Mouse (Mus musculus) small intestine, adult 2 months (tissue): Measurements from ENCODE around the gene Oas1f. TPM values are rescaled to one million over a fixed set of nuclear protein-coding genes. Genes with fewer than 3 reads are reported as not detected.
"Not testable (repeated sequence)": the region's sequence is repeated elsewhere in the genome, so short reads cannot be mapped to it uniquely, and the experiment has no call there.

Experiments
- H3K27ac ChIP-seq: fragments of 200-500 bp; 2 replicates; pipeline ENCODE4 v1.5.1; 2012; ENCODE audit warnings: low read depth, low read length, control low read depth, inconsistent platforms; ENCODE audit not compliant: insufficient read depth
- H3K27me3 ChIP-seq: fragments of 200-500 bp; 2 replicates; pipeline ENCODE4 v1.6.1; 2012; ENCODE audit warnings: mild to moderate bottlenecking, moderate library complexity, low read length, inconsistent platforms; ENCODE audit not compliant: control insufficient read depth, insufficient read depth
- H3K36me3 ChIP-seq: fragments of 200-500 bp; 2 replicates; pipeline ENCODE4 v1.6.1; 2012; ENCODE audit warnings: mild to moderate bottlenecking, low read length, control low read depth, inconsistent platforms; ENCODE audit not compliant: control insufficient read depth, insufficient read depth
- H3K4me1 ChIP-seq: fragments of 200-500 bp; 2 replicates; pipeline ENCODE4 v1.6.1; 2012; ENCODE audit warnings: low read length, inconsistent platforms, mixed read lengths; ENCODE audit not compliant: control insufficient read depth, insufficient read depth, insufficient read length
- H3K4me3 ChIP-seq: fragments of 200-500 bp; 2 replicates; pipeline ENCODE4 v1.5.1; 2012; ENCODE audit warnings: low read depth, mild to moderate bottlenecking, control low read depth, inconsistent platforms, low read length, moderate library complexity
- CTCF ChIP-seq: fragments of 200-500 bp; IDR thresholded peaks from 2 replicates; pipeline ENCODE4 v1.5.1; 2012; ENCODE audit warnings: low read depth, mild to moderate bottlenecking, control low read depth, inconsistent platforms, low read length, moderate library complexity, mixed read lengths; ENCODE audit not compliant: insufficient replicate concordance, insufficient read length; ENCODE audit errors: extremely low read depth
- POLR2A ChIP-seq: fragments of 200-500 bp; IDR thresholded peaks from 2 replicates; pipeline ENCODE4 v1.6.1; 2012; ENCODE audit warnings: low read depth, mild to moderate bottlenecking, control low read depth, inconsistent platforms, low read length, moderate library complexity
- WGBS: fragments of 180-500 bp; shearing (Covaris S2); methylation state at CpG from one replicate; pipeline ENCODE4 v1.1.7; 2018; 5-methylcytosine and 5-hydroxymethylcytosine counted together
- polyA plus RNA-seq: library from polyadenylated mRNA; depleted of rRNA; stranded (reverse); fragments of >200 nt; gene quantifications from 2 replicates; pipeline ENCODE4 v1.2.3, GENCODE M21; 2012

Gene Oas1f
- polyA plus RNA-seq, 1 experiment: 0.19 TPM

DNA sequence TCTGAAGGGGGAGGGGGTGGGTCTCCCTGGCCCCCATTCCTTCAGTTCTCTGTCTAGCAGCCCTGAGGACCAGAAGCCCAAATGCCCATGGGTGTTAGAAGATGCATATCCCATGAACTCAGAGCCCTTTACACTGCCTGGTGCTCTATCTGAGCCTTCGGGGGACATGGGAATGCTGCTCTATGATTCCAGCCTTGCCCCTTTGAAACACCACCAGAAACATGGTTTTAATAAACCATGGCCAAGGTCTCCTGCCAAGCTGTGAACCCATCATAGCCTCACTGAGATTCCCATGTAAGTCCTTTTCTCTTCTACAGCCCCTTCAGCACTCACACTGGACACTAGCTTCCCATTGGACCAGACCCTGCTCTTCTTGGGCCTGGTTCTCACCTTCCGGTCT lies 42.9 kb downstream of the Oas1f start:
- H3K27ac ChIP-seq: no peak overlapping the region
- TF ChIP-seq CTCF (no peak), POLR2A (no peak)
- H3K27me3 ChIP-seq: no peaks in the 10 kb centered on the region
- H3K4me3 ChIP-seq: no peak overlapping the region
- 83% methylated on average over 2 of the region's 2 CpGs for WGBS
- peaks cover 12% of the 10 kb centered on the region; the same call in 1 of the 2 replicates for H3K4me1 ChIP-seq
- H3K36me3 ChIP-seq: no peaks in the 10 kb centered on the region

DNA sequence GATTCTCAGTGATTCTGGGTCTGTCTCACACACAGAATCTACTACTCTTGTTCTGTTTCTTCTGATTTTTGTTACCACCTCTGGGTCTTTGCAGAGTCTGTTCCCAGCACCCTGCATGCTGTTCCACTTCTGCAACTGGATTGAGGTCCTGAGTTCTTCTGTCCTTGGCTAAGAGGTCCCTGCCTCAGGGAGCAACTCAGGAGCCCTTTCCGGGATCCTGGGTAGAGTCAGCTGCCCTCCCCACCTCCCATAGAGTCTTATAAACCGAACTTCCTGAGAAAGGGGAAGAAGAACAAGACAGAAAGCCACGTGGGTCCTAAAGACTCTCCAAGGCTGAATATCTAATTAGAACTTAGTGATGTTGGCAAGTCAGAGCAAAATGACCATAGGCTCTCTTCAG lies 43.8 kb downstream of the Oas1f start:
- Histone ChIP-seq H3K36me3 (peaks cover 3% of the 10 kb centered on the region; the same call in 1 of the 2 replicates), H3K27ac (peak overlapping the region; percentile 33), H3K4me1 (peaks cover 12% of the 10 kb centered on the region; the same call in 1 of the 2 replicates), H3K4me3 (no peak overlapping the region), H3K27me3 (no peaks in the 10 kb centered on the region)
- no peak for TF ChIP-seq POLR2A
- TF ChIP-seq CTCF: no peak
- WGBS: 8% methylated on average over 3 of the region's 3 CpGs

GRCm38 (mm10) chr5:120891566-120892242 lies 44.5 kb downstream of the Oas1f start:
- H3K4me3 ChIP-seq, H3K36me3 ChIP-seq, H3K27me3 ChIP-seq: not testable (repeated sequence)
- 23% methylated on average over 2 of the region's 2 CpGs for WGBS
- Histone ChIP-seq H3K27ac (peak overlapping the region; percentile 33), H3K4me1 (peaks cover 12% of the 10 kb centered on the region; the same call in 1 of the 2 replicates)

DNA sequence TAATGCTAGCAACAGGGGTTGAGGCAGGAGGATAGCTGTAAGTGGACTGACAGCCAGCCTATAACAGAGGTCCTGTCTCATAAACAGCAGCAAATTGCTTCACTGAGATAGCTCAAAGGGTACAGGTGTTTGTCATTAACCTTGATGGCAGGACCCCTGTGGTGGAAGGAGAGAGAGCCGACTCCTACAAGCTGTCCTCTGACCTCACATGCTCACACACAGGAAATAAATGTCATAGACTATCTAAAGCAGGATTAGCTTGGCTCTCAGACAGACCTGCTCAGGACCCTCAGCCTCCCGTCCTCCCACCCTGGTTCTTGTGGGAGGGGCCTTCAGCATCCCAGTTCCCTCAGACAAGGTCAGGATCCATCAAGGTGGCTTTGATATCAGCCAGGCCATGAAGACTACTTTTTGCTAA lies 45.1 kb downstream of the Oas1f start:
- TF ChIP-seq POLR2A: no peak
- TF ChIP-seq CTCF: no peak
- WGBS: 57% methylated on average over 2 of the region's 2 CpGs
- Histone ChIP-seq H3K27me3 (no peaks in the 10 kb centered on the region), H3K4me1 (peaks cover 12% of the 10 kb centered on the region; the same call in 1 of the 2 replicates), H3K36me3 (peaks cover 3% of the 10 kb centered on the region; the same call in 1 of the 2 replicates), H3K4me3 (no peak overlapping the region), H3K27ac (no peak overlapping the region)

DNA sequence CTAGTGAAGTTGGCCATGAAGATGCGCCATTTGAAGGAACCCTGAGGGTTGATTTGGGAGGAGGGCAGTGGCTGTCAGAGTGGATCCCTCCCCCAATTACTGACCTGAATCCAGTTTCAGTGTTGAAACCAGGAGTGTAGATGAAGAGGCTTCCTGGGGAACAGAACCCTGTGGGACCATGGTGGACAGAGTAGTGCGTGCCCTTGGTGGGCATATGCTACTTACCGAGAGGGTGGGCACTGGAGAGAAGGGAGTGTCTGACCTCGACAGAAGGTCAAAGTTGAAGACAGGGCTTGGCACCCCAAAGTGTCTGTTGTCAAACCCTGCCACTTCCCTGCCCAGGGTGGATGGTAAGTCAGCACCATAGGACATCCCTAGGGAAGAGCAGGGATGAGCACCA lies 46.7 kb downstream of the Oas1f start:
- H3K36me3 ChIP-seq, H3K27me3 ChIP-seq, H3K4me3 ChIP-seq, H3K27ac ChIP-seq: not testable (repeated sequence)
- WGBS: 92% methylated on average over 4 of the region's 4 CpGs
- H3K4me1 ChIP-seq: peaks cover 12% of the 10 kb centered on the region; the same call in 1 of the 2 replicates

DNA sequence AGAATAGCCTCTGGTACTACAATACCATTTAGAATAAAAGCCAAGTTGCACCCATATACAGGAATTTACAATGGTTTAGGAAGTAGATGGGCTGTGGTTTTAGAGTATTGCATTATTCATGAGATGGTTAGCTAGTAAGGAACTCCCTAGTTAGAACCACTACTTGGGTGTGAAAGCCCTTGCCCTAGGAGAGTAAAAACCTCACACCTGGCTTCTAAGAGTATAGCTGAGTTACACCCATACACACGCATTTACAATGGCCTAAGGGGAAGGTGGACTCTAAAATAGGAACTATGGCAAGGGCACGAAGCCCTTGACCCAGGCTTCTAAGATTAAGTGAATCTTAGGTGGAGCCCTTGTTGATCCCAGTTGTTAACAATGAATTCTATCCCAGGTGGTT lies 47.5 kb downstream of the Oas1f start:
- Histone ChIP-seq H3K36me3 (peaks cover 14% of the 10 kb centered on the region; the same call in 1 of the 2 replicates), H3K4me1 (peaks cover 12% of the 10 kb centered on the region; the same call in 1 of the 2 replicates)
- not testable (repeated sequence) for H3K4me3 ChIP-seq, H3K27me3 ChIP-seq, H3K27ac ChIP-seq
- 43% methylated on average over 2 of the region's 2 CpGs for WGBS

DNA sequence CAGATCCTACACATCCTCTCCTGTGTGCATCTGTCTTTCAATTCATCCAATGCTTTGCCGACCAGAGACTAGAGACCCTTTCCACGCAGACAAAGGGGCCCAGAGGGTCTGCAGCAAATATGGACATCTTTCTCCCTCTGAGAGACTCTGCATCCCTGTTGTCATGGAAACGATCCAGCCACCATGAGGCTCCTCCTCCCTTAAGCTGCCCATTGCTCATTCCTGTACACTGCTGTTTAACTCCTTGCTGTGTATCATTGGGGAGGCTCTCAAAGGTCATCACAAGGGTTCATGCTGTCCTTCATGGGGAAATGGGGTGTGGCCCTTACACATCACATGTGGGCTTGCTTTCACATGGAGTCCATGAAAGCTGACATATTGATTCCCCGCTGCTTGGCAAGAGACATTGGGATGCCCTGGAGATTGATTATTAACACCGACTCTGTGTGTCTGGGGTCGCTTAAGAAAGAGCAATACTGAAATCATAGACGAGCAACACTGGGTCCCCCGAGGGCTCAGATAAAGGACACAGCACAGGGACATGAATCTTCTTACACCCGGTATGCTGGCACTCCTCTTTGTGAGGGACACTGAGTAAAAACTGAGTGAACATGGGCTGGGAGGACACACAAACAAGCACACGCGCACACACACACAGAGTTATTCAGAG lies 48.2 kb downstream of the Oas1f start:
- H3K36me3 ChIP-seq: peaks cover 14% of the 10 kb centered on the region; the same call in 1 of the 2 replicates
- no peaks in the 10 kb centered on the region for H3K27me3 ChIP-seq
- TF ChIP-seq POLR2A: no peak
- no peak for TF ChIP-seq CTCF
- WGBS: 88% methylated on average over 11 of the region's 11 CpGs
- H3K4me3 ChIP-seq: no peak overlapping the region
- no peak overlapping the region for H3K27ac ChIP-seq
- H3K4me1 ChIP-seq: peaks cover 12% of the 10 kb centered on the region; the same call in 1 of the 2 replicates
